Mouse (Mus musculus) E14TG2a.4 (cell line): ENCODE measurements around the gene Srsf4.

Experiments used
- CTCF ChIP-seq: conservative IDR thresholded peaks from 2 replicates; pipeline ENCODE4 v1.5.1; 2014; ENCODE audit warnings: low read length
- NANOG ChIP-seq: IDR thresholded peaks from 2 replicates; pipeline ENCODE4 v1.6.1; 2014; ENCODE audit warnings: borderline replicate concordance, low read length, mixed read lengths
- POU5F1 ChIP-seq: IDR thresholded peaks from 2 replicates; pipeline ENCODE4 v1.6.1; 2014; ENCODE audit warnings: low read length, borderline replicate concordance

DNA sequence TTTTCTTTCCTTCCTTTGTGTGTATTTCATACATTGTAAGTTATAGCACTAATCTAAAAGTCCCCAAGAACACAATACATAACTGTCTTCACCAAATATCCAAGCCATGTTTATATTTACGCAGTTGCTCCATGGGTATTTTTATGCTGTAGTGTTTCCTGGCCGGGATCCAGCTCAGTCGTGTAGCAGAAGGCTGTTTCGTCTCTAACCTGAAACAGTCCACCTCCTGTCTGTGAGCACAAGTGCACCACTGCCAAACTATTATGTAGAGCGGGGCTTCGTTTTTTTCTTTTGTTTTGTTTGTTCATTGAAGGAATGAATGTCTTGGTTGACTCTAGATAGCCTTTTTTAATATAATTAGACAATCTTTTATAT lies 25.8 kb downstream of the Srsf4 start:
- TF ChIP-seq CTCF (no peak), POU5F1 (no peak), NANOG (no peak)
